Mouse (Mus musculus) embryonic fibroblast, embryonic 13.5 days (primary cell): Measurements from ENCODE around the gene 1700003E16Rik.

ENCODE experiments used
- CTCF ChIP-seq: IDR thresholded peaks from 2 replicates; pipeline ENCODE4 v1.5.1; 2011; ENCODE audit warnings: mild to moderate bottlenecking, control low read depth, low read length, moderate library complexity, borderline replicate concordance; ENCODE audit not compliant: insufficient read depth
- POLR2A ChIP-seq: IDR thresholded peaks from 2 replicates; pipeline ENCODE4 v1.6.1; 2011; ENCODE audit warnings: low read depth, mild to moderate bottlenecking, control low read depth, low read length, moderate library complexity

GRCm38 (mm10) chr6:83141636-83142035 is 14.6 kb upstream of the 1700003E16Rik start:
- no peak for TF ChIP-seq POLR2A
- TF ChIP-seq CTCF, result no peak
